Mouse (Mus musculus) CH12.LX (cell line): ENCODE data around the gene Elk3. TPM values are rescaled to one million over a fixed set of nuclear protein-coding genes. Genes with fewer than 3 reads are reported as not detected.
A peak's percentile ranks its signal among the peaks of the same experiment; 100 is the strongest.

Experiments
- DNase-seq: peaks from one replicate; pipeline ENCODE4 v3.0.0-alpha.2; 2013; ENCODE audit errors: extremely low read depth
- H3K27ac ChIP-seq: 2 replicates; pipeline ENCODE4 v1.5.1; 2012; ENCODE audit warnings: low read depth, mild to moderate bottlenecking, control low read depth, moderate library complexity; ENCODE audit not compliant: insufficient read depth
- H3K27me3 ChIP-seq: replicated peaks from 2 replicates; pipeline ENCODE3; 2012; ENCODE audit warnings: inconsistent platforms
- H3K36me3 ChIP-seq, 2 experiments: replicated peaks in 1 of 2; 2 replicates each; pipeline versions ENCODE3 to v1.6.1; 2012; ENCODE audit warnings: inconsistent platforms in 1 of 2, low read length in 1 of 2, mild to moderate bottlenecking in 1 of 2, mixed read lengths in 1 of 2, moderate library complexity in 1 of 2; ENCODE audit not compliant: control insufficient read depth in 1 of 2, insufficient read depth in 1 of 2
- H3K4me1 ChIP-seq, 2 experiments: 2 replicates each; pipeline ENCODE4 v1.6.1; 2012; ENCODE audit warnings: inconsistent platforms in 1 of 2, moderate library complexity in 1 of 2; ENCODE audit not compliant: insufficient read depth in 2 of 2, control insufficient read depth in 1 of 2
- H3K4me2 ChIP-seq: 2 replicates; pipeline ENCODE4 v1.6.1; 2012; ENCODE audit warnings: low read depth, mild to moderate bottlenecking, control low read depth; ENCODE audit not compliant: poor library complexity, insufficient read depth, severe bottlenecking
- H3K4me3 ChIP-seq, 3 experiments: fragments of 150-350 bp in 1 of 3; sonication (generic) in 1 of 3; replicated peaks in 1 of 3; 2 replicates each; pipeline versions ENCODE3 to v1.5.1; 2011 to 2012; ENCODE audit warnings: low read depth in 2 of 3, low read length in 2 of 3, mild to moderate bottlenecking in 2 of 3, moderate library complexity in 2 of 3, control low read depth in 1 of 3, improper control_type of control experiment in 1 of 3, inconsistent platforms in 1 of 3, mixed read lengths in 1 of 3; ENCODE audit not compliant: poor library complexity in 1 of 3
- H3K79me2 ChIP-seq: replicated peaks from 2 replicates; pipeline ENCODE4 v1.6.1; 2012; ENCODE audit warnings: mild to moderate bottlenecking, moderate library complexity; ENCODE audit not compliant: control insufficient read depth, poor library complexity, insufficient read depth, severe bottlenecking; ENCODE audit errors: extremely low read depth
- H3K9ac ChIP-seq: 2 replicates; pipeline ENCODE4 v1.6.1; 2012; ENCODE audit warnings: low read depth, mild to moderate bottlenecking, control low read depth, moderate library complexity; ENCODE audit not compliant: insufficient read depth
- H3K9me3 ChIP-seq: replicated peaks from 2 replicates; pipeline ENCODE3; 2012; ENCODE audit warnings: low read length, inconsistent platforms, mixed read lengths
- BHLHE40 ChIP-seq: IDR thresholded peaks from 2 replicates; pipeline ENCODE4 v1.6.1; 2011; ENCODE audit warnings: mild to moderate bottlenecking, low read depth, low read length, improper control_type of control experiment
- CHD1 ChIP-seq: IDR thresholded peaks from 2 replicates; pipeline ENCODE4 v1.6.1; 2012; ENCODE audit warnings: low read depth, low read length, improper control_type of control experiment, inconsistent platforms
- CTCF ChIP-seq, 2 experiments: IDR thresholded peaks in 1 of 2; conservative IDR thresholded peaks in 1 of 2; 2 replicates each; pipeline ENCODE4 v1.5.1; 2011 to 2012; ENCODE audit warnings: low read depth in 2 of 2, low read length in 2 of 2, improper control_type of control experiment in 1 of 2, inconsistent platforms in 1 of 2, mild to moderate bottlenecking in 1 of 2, moderate library complexity in 1 of 2
- ELF1 ChIP-seq: IDR thresholded peaks from 2 replicates; pipeline ENCODE4 v1.6.1; 2014; ENCODE audit warnings: low read depth, mild to moderate bottlenecking, inconsistent platforms, low read length, improper control_type of control experiment
- EP300 ChIP-seq: IDR thresholded peaks from 2 replicates; pipeline ENCODE4 v1.6.1; 2011; ENCODE audit warnings: low read length, improper control_type of control experiment
- ETS1 ChIP-seq: conservative IDR thresholded peaks from 2 replicates; pipeline ENCODE4 v1.6.1; 2012; ENCODE audit warnings: low read depth, mild to moderate bottlenecking, inconsistent platforms, low read length, improper control_type of control experiment, moderate library complexity
- GABPA ChIP-seq: IDR thresholded peaks from 2 replicates; pipeline ENCODE4 v1.6.1; 2012; ENCODE audit warnings: low read depth, low read length, improper control_type of control experiment, inconsistent platforms; ENCODE audit not compliant: insufficient replicate concordance
- HCFC1 ChIP-seq: IDR thresholded peaks from 2 replicates; pipeline ENCODE4 v1.6.1; 2012; ENCODE audit warnings: low read depth, mild to moderate bottlenecking, inconsistent platforms, low read length, improper control_type of control experiment
- IRF4 ChIP-seq: IDR thresholded peaks from 2 replicates; pipeline ENCODE4 v1.6.1; 2014; ENCODE audit warnings: low read depth, mild to moderate bottlenecking, inconsistent platforms, low read length, improper control_type of control experiment
- MYC ChIP-seq: IDR thresholded peaks from 2 replicates; pipeline ENCODE4 v1.6.1; 2011; ENCODE audit warnings: low read depth, mild to moderate bottlenecking, improper control_type of control experiment, low read length
- POLR2A ChIP-seq: IDR thresholded peaks from 2 replicates; pipeline ENCODE4 v1.6.1; 2011; ENCODE audit warnings: low read depth, mild to moderate bottlenecking, improper control_type of control experiment, low read length
- RAD21 ChIP-seq: IDR thresholded peaks from 2 replicates; pipeline ENCODE4 v1.6.1; 2011; ENCODE audit warnings: low read depth, mild to moderate bottlenecking, low read length, improper control_type of control experiment, moderate library complexity
- TCF12 ChIP-seq: IDR thresholded peaks from 2 replicates; pipeline ENCODE4 v1.6.1; 2014; ENCODE audit warnings: low read depth, mild to moderate bottlenecking, inconsistent platforms, low read length, improper control_type of control experiment
- USF1 ChIP-seq: IDR thresholded peaks from 2 replicates; pipeline ENCODE4 v1.6.1; 2014; ENCODE audit warnings: low read depth, mild to moderate bottlenecking, inconsistent platforms, low read length, improper control_type of control experiment
- USF2 ChIP-seq: conservative IDR thresholded peaks from 2 replicates; pipeline ENCODE4 v1.6.1; 2011; ENCODE audit warnings: low read depth, low read length, improper control_type of control experiment
- ZC3H11A ChIP-seq: IDR thresholded peaks from 2 replicates; pipeline ENCODE4 v1.6.1; 2012; ENCODE audit warnings: low read depth, mild to moderate bottlenecking, inconsistent platforms, low read length, improper control_type of control experiment
- ZKSCAN1 ChIP-seq: IDR thresholded peaks from 2 replicates; pipeline ENCODE4 v1.6.1; 2012; ENCODE audit warnings: low read depth, inconsistent platforms, low read length, improper control_type of control experiment, borderline replicate concordance
- ZMIZ1 ChIP-seq: IDR thresholded peaks from 2 replicates; pipeline ENCODE4 v1.6.1; 2012; ENCODE audit warnings: low read depth, mild to moderate bottlenecking, inconsistent platforms, low read length, improper control_type of control experiment
- dilution Hi-C: fragments of 300-500 bp; cut with MboI; formaldehyde crosslinking; loops from 2 replicates; pipeline ENCODE4 v1.14.3; 2020; ENCODE audit warnings: low sequenced_read_pairs; ENCODE audit not compliant: extremely low pct_unique_long_range_greater_than_20kb, extremely low pct_ligation_motif_present
- in situ Hi-C: fragments of 300-500 bp; cut with MboI; formaldehyde crosslinking; loops from 3 replicates; pipeline ENCODE4 v1.14.3; 2019; ENCODE audit warnings: low sequenced_read_pairs, low pct_ligation_motif_present, low pct_unique_long_range_greater_than_20kb, mixed read lengths
- polyA plus RNA-seq: library from polyadenylated mRNA; unstranded; fragments of >175 nt; gene quantifications from 2 replicates; pipeline ENCODE4 v1.2.1, GENCODE M21; 2012; ENCODE audit warnings: low read depth; ENCODE audit not compliant: insufficient read length
- total RNA-seq, 2 experiments: library from RNA; depleted of rRNA; stranded (reverse); fragments of 300-350 nt in 1 of 2; fragments of >200 nt in 1 of 2; gene quantifications; 2 replicates each; pipeline ENCODE4 v1.2.3; 2012 to 2014

Gene Elk3
- total and polyA plus RNA-seq, 3 experiments, result 20.1 to 37.0 (median 25.8) TPM

DNA sequence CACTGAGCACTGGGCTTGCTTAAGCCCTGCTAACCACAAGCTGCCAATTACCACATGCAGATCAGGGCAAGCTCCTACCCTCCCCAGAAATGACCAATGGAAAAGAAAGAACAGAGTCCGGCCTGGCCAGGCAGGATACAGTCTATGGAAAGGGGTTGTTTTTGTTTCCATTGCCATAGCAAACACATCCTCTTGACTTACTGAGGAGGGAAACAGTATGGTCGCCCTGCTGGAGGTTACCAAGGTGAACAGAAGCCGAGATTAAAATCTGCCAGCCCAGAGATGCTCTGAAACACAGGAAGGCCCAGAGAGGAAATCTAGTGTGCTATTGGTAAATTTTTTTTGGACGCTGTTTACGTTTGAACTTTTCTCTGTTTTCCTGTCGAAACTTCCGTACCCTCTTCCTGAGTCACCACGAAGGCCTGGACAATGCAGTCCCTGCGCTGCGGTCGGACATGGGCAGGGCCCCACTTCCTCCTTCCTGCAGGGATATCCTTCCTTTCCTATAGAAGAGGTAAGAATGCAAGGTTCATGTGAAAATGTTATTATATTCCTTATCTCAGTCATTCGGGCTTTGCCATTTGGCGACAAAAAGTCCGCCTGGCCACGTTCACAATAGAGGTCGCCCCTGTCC is 25.0 kb upstream of the Elk3 start (continued):
- TF ChIP-seq POLR2A, result no peak; the same call in 1 of the 2 replicates
- no peak for TF ChIP-seq ZC3H11A
- TF ChIP-seq GABPA, result no peak
- TF ChIP-seq CHD1, result peak; percentile 35; the same call in 1 of the 2 replicates
- TF ChIP-seq ZMIZ1, result no peak
- peak; percentile 57 for TF ChIP-seq TCF12
- peak; percentile 30; the same call in 1 of the 2 replicates for TF ChIP-seq HCFC1
- no peak for TF ChIP-seq RAD21
- no peak for TF ChIP-seq USF2
- 0 out of 2 replicates have a peak, but pooled peaks have one; percentile 39 for TF ChIP-seq EP300
- no peak for TF ChIP-seq CTCF (conservative IDR thresholded peaks at IDR 0.05 in 1 of 2, IDR thresholded peaks at IDR 0.05 in 1 of 2; ENCODE audit: low read depth in 2 of 2, low read length in 2 of 2)
- no peak for TF ChIP-seq ZKSCAN1

DNA sequence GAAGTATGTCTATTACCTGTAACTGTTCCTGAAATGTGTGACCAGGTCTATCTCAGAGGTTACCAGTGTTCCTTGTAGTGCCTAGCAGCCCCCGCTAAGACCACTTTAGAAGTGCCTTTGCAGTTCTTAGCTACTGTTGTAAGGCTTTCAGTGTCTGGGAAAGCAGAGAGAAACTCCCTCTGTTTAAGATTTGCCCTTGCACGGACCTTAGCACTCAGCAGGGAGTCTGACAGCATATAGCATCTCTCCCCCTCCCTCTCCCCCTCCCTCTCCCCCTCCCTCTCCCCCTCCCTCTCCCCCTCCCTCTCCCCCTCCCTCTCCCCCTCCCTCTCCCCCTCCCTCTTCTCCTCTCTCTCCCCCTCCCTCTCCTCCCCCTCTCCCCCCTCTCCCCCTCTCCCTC is 24.1 kb upstream of the Elk3 start:
- Histone ChIP-seq H3K4me1 (peaks cover 28 to 55% of the 10 kb centered on the region in 2 experiments), H3K9ac (no peak overlapping the region), H3K27me3 (no peaks in the 10 kb centered on the region), H3K9me3 (no peaks in the 10 kb centered on the region), H3K27ac (no peak overlapping the region), H3K4me3 (no peak overlapping the region), H3K36me3 (no peaks in the 10 kb centered on the region), H3K79me2 (peaks cover 12% of the 10 kb centered on the region; the same call in 1 of the 2 replicates), H3K4me2 (no peak overlapping the region)
- no peak for TF ChIP-seq ETS1
- TF ChIP-seq IRF4, result no peak
- no peak for DNase-seq
- in situ Hi-C loops, result no loop called here
- dilution Hi-C loops, result no loop called here

- no peaks in the 10 kb centered on the region for H3K27me3 ChIP-seq
- in situ Hi-C loops, result no loop called here
- no peaks in the 10 kb centered on the region for H3K36me3 ChIP-seq
- TF ChIP-seq RAD21, result no peak
- no peak for TF ChIP-seq CHD1
- no peak for TF ChIP-seq ELF1
- TF ChIP-seq USF1, result no peak
- no peak for TF ChIP-seq MYC
- no peak for TF ChIP-seq BHLHE40
- no peak for TF ChIP-seq IRF4
- peaks cover 8% of the 10 kb centered on the region; the same call in 1 of the 2 replicates for H3K79me2 ChIP-seq
- dilution Hi-C loops, result no loop called here
- peaks cover 25 to 55% of the 10 kb centered on the region in 2 experiments for H3K4me1 ChIP-seq
- no peak overlapping the region for H3K27ac ChIP-seq
- DNase-seq, result no peak
- no peaks in the 10 kb centered on the region for H3K9me3 ChIP-seq
- no peak overlapping the region for H3K4me2 ChIP-seq
- no peak overlapping the region for H3K4me3 ChIP-seq
- no peak overlapping the region for H3K9ac ChIP-seq
Measured at GRCm38 (mm10) chr10:93333239-93333638, 22.3 kb upstream of the Elk3 start.
